Mouse (Mus musculus) heart, embryonic 14.5 days (tissue): ENCODE measurements around the gene Olfr346. TPM values are rescaled to one million over a fixed set of nuclear protein-coding genes. Genes with fewer than 3 reads are reported as not detected.

ENCODE experiments used
- ATAC-seq: fragments of 200-750 bp; cut with Nextera tagmentation; 2 replicates; pipeline ENCODE4 v1.8.0; 2017; ENCODE audit warnings: low read depth, moderate TSS enrichment; ENCODE audit not compliant: insufficient number of reproducible peaks, insufficient read depth, low FRiP score
- H3K27ac ChIP-seq, 2 experiments: fragments of 200-500 bp in 1 of 2; fragments of 300-500 bp in 1 of 2; sonication (generic) in 1 of 2; replicated peaks in 1 of 2; 2 replicates each; pipeline ENCODE4 v1.5.1; 2012 to 2014; ENCODE audit warnings: low read depth in 2 of 2, low read length in 2 of 2, control low read depth in 1 of 2, mild to moderate bottlenecking in 1 of 2, mixed read lengths in 1 of 2; ENCODE audit not compliant: control insufficient read depth in 1 of 2, insufficient read depth in 1 of 2
- H3K27me3 ChIP-seq: fragments of 300-500 bp; sonication (generic); 2 replicates; pipeline ENCODE4 v1.6.1; 2014; ENCODE audit warnings: mild to moderate bottlenecking, low read length, control low read depth; ENCODE audit not compliant: control insufficient read depth, insufficient read depth
- H3K36me3 ChIP-seq: fragments of 300-500 bp; sonication (generic); 2 replicates; pipeline ENCODE4 v1.6.1; 2014; ENCODE audit warnings: mild to moderate bottlenecking, control low read depth, low read length, mixed read lengths; ENCODE audit not compliant: control insufficient read depth, insufficient read depth
- H3K4me1 ChIP-seq, 2 experiments: fragments of 200-500 bp in 1 of 2; fragments of 300-500 bp in 1 of 2; sonication (generic) in 1 of 2; 2 replicates each; pipeline ENCODE4 v1.6.1; 2012 to 2014; ENCODE audit warnings: low read length in 2 of 2, control low read depth in 1 of 2, mixed read lengths in 1 of 2; ENCODE audit not compliant: control insufficient read depth in 2 of 2, insufficient read depth in 2 of 2
- H3K4me2 ChIP-seq: fragments of 300-500 bp; sonication (generic); 2 replicates; pipeline ENCODE4 v1.6.1; 2014; ENCODE audit warnings: mild to moderate bottlenecking, low read length
- H3K4me3 ChIP-seq, 2 experiments: fragments of 200-500 bp in 1 of 2; fragments of 300-500 bp in 1 of 2; sonication (generic) in 1 of 2; 2 replicates each; pipeline ENCODE4 v1.5.1; 2012 to 2014; ENCODE audit warnings: low read length in 2 of 2, mild to moderate bottlenecking in 2 of 2, control low read depth in 1 of 2, low read depth in 1 of 2, moderate library complexity in 1 of 2; ENCODE audit not compliant: control insufficient read depth in 1 of 2, insufficient read depth in 1 of 2
- H3K9ac ChIP-seq: fragments of 300-500 bp; sonication (generic); 2 replicates; pipeline ENCODE4 v1.6.1; 2014; ENCODE audit warnings: mild to moderate bottlenecking, low read length
- H3K9me3 ChIP-seq: fragments of 300-500 bp; sonication (generic); 2 replicates; pipeline ENCODE4 v1.6.1; 2016; ENCODE audit warnings: low read length, control low read depth; ENCODE audit not compliant: control insufficient read depth
- WGBS: fragments of 180-500 bp; shearing (Covaris S2); extraction: QIAGEN DNeasy Blood & Tissue Kit; methylation state at CpG from one replicate; pipeline ENCODE4 v1.1.7; 2014; 5-methylcytosine and 5-hydroxymethylcytosine counted together
- polyA plus RNA-seq: library from polyadenylated mRNA; unstranded; fragments of >200 nt; fragmentation: Nextera tagmentation; extraction: Ambion mirVana; gene quantifications from 2 replicates; pipeline ENCODE4 v1.2.1, GENCODE M21; 2014

Olfr346 gene
- not detected in 2 replicates for polyA plus RNA-seq

DNA sequence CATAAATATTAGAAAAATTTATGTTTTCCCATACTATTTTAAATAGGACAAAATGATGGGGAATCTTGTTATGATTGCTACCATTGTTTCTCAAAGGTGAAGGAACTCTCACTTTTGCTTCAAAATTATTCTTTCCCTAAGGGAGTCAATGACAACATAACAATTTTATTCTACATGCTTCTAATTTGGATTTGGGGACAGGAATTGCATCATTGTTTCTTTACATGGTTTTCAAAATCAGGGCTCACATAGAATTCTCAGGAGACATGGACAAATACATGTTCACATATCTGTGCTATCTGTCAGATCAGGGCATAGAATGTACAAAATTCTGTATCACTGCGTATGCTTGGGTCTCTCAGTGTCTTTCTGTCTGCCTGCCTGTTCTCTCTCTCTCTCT is at the start of gene Olfr346:
Gene Olfr346, plus strand, starts transcription at position 301 of the 400 bp plus-strand sequence.
- Histone ChIP-seq H3K27ac (no peak within 1 kb of the TSS), H3K4me1 (no peaks in the 10 kb centered on the region), H3K4me3 (no peak within 1 kb of the TSS), H3K9me3 (0 out of 2 replicates have a peak, but pooled peaks cover 2% of the 10 kb centered on the region), H3K9ac (no peak within 1 kb of the TSS), H3K27me3 (no peaks in the 10 kb centered on the region), H3K4me2 (no peak within 1 kb of the TSS), H3K36me3 (no peaks in the 10 kb centered on the region)
- no peak for ATAC-seq
- 84% methylated on average over 1 of the region's 1 CpGs for WGBS

DNA sequence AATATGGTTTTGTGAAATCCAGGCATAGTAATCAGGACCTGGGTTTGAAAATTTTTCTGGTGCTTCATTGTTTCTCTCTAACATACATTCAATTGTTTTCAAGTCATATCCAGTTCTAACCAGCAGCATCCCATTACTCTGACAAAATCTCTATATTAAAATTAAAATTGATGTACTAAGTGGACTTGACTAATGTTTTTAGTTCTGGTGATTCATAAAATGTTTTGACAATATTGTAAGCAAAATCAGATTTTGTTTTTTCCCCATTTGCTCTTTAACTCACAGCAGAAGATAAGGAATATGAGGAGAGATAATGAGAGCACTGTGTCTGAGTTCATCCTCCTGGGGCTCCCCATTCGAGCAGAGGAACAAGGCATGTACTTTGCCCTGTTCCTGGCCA is 45.8 kb upstream of the Olfr346 start, which contains the start of gene Olfr345:
Gene Olfr345, plus strand, starts transcription at position 301 of the 400 bp plus-strand sequence.
- Histone ChIP-seq H3K4me3 (no peak within 1 kb of the TSS), H3K4me1 (no peaks in the 10 kb centered on the region), H3K27ac (no peak within 1 kb of the TSS), H3K9ac (no peak within 1 kb of the TSS), H3K27me3 (no peaks in the 10 kb centered on the region), H3K36me3 (no peaks in the 10 kb centered on the region), H3K9me3 (peaks cover 4% of the 10 kb centered on the region; the same call in 1 of the 2 replicates), H3K4me2 (no peak within 1 kb of the TSS)
- WGBS = 75% methylated on average over 1 of the region's 1 CpGs
- no peak for ATAC-seq

DNA sequence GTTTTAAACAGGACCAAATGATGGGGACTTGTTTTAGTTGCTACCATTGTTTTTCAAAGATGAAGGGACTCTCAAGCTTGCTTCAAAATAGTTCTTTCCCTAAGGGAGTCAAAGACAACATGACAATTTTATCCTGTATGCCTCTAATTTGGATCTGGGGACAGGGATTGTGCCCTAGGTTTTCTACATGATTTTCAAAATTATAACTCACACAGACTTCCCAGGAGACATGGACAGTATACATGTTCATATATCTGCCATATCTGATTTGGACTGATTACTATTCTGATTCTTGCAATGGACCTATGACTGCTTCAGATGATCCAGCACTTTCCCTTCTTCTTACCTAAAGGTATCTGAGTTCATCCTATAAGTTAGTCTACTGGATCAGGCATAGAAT is 46.0 kb downstream of the Olfr346 start, which contains the start of gene Olfr347:
Gene Olfr347, plus strand, starts transcription at position 301 of the 400 bp plus-strand sequence.
- no peak within 1 kb of the TSS for H3K4me2 ChIP-seq
- no peak for ATAC-seq
- peaks cover 11% of the 10 kb centered on the region for H3K9me3 ChIP-seq
- H3K27me3 ChIP-seq = no peaks in the 10 kb centered on the region
- H3K4me1 ChIP-seq = no peaks in the 10 kb centered on the region
- no peak within 1 kb of the TSS for H3K9ac ChIP-seq
- no peak within 1 kb of the TSS for H3K27ac ChIP-seq
- H3K36me3 ChIP-seq = no peaks in the 10 kb centered on the region
- H3K4me3 ChIP-seq = no peak within 1 kb of the TSS

DNA sequence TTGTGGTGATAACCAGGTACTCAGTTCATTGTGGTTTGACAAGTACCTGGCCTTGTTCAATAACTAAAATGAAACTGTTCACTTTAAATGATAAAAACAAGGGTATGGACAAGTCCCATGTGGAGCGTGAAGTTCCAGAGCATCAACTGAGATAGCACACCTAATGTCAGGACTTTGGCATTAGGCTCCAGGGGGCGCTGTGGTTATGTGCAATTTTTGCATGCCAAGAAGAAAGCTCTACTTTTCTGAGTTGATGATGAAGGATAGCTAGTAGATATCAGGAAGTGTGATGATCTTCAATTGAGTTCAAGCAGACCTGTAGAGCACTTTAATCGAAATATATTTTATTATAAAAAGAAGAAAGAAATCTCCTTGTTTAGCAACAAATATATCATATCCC is 50.6 kb downstream of the Olfr346 start:
- no peak overlapping the region for H3K9ac ChIP-seq
- 0 out of 2 replicates have a peak, but pooled peaks cover 6% of the 10 kb centered on the region for H3K9me3 ChIP-seq
- WGBS = 45% methylated on average over 3 of the region's 3 CpGs
- H3K27me3 ChIP-seq = no peaks in the 10 kb centered on the region
- H3K4me1 ChIP-seq = no peaks in the 10 kb centered on the region
- no peak overlapping the region for H3K4me3 ChIP-seq
- no peaks in the 10 kb centered on the region for H3K36me3 ChIP-seq
- ATAC-seq = no peak
- no peak overlapping the region for H3K4me2 ChIP-seq
- H3K27ac ChIP-seq = no peak overlapping the region

Other genes starting within 250 kb of the Olfr346 start
- gene Olfr340, start 233.2 kb upstream of the Olfr346 start, polyA plus RNA-seq = not detected in 2 replicates
- gene Olfr341, start 203.3 kb upstream of the Olfr346 start, polyA plus RNA-seq = not detected in 2 replicates
- not detected in 2 replicates for gene Olfr342, start 160.8 kb upstream of the Olfr346 start, polyA plus RNA-seq
- gene Olfr344, start 119.1 kb upstream of the Olfr346 start, polyA plus RNA-seq = not detected in 2 replicates
- gene Olfr345, start 45.7 kb upstream of the Olfr346 start, polyA plus RNA-seq = not detected in 2 replicates
- not detected in 2 replicates for gene Olfr347, start 46.1 kb downstream of the Olfr346 start, polyA plus RNA-seq
- not detected in 2 replicates for gene Olfr348, start 98.5 kb downstream of the Olfr346 start, polyA plus RNA-seq
- not detected in 2 replicates for gene Olfr50, start 104.8 kb downstream of the Olfr346 start, polyA plus RNA-seq
- gene Olfr3, start 131.2 kb downstream of the Olfr346 start, polyA plus RNA-seq = not detected in 2 replicates
- gene Olfr350, start 160.5 kb downstream of the Olfr346 start, polyA plus RNA-seq = not detected in 2 replicates
- not detected in 2 replicates for gene Olfr351, start 176.9 kb downstream of the Olfr346 start, polyA plus RNA-seq
- not detected in 2 replicates for gene Olfr352, start 182.7 kb downstream of the Olfr346 start, polyA plus RNA-seq
- not detected in 2 replicates for gene Olfr353, start 207.1 kb downstream of the Olfr346 start, polyA plus RNA-seq
- gene Olfr354, start 219.9 kb downstream of the Olfr346 start, polyA plus RNA-seq = not detected in 2 replicates
- not detected in 2 replicates for gene Olfr355, start 243.1 kb downstream of the Olfr346 start, polyA plus RNA-seq